Mouse (Mus musculus) cortical plate, adult 2 months (tissue): Measurements from ENCODE around the gene Rarres2.

Experiments used
- CTCF ChIP-seq: fragments of 200-500 bp; IDR thresholded peaks from 2 replicates; pipeline ENCODE4 v1.5.1; 2011; ENCODE audit warnings: mild to moderate bottlenecking, control low read depth, low read length; ENCODE audit not compliant: insufficient read depth; ENCODE audit errors: extremely low read depth
- POLR2A ChIP-seq: fragments of 200-500 bp; IDR thresholded peaks from 2 replicates; pipeline ENCODE4 v1.6.1; 2011; ENCODE audit warnings: mild to moderate bottlenecking, low read length, control low read depth; ENCODE audit not compliant: insufficient read depth; ENCODE audit errors: extremely low read depth

DNA sequence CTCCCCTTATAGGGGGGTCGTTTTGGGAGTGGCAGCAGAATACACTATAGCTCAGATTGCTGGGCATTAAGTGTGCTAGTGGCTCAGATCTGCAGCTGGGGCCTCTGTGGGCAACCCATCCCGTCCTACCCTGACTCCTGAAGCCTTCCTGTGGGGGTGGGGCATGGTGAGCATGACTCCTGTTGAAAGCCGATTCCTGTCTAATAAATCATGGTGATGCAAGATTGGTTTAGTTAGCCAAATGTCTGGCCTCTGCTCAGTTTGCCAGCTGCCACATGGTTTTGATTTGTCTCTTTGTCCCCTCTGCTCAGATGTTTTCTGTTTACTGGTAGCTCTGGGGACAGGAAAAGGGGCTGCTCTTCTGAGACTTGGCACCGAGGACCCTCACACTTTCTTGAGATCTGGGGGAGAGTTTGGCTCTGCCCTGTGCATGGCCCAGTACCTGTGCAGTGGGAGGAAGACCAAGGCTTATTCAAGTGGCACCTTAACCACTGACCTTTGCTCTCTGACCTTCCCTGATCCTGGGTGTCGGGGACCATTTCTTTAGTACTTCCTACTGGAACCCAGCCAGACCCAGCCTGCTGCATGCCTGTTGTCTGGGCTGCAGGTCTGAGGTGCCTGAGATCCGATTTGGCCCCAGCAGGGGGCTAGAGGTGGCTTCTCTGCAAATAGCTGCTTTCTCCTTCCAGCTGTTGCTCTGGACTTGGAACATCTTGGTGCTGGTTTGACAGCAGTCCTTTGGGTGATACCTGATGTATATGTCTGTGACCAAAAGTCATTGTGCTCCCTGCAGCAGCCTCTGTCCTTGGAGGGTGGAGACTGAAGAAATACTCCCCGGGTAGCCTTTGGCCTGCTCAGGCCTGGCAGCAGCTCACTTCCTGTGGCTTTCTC, 30.8 kb downstream of the Rarres2 start:
- TF ChIP-seq CTCF (no peak), POLR2A (no peak)
